Mouse (Mus musculus): ENCODE results near the gene 2010003K11Rik. TPM values are rescaled to one million over a fixed set of nuclear protein-coding genes. Genes with fewer than 3 reads are reported as not detected.

The 2010003K11Rik gene
- 1.2 and 1.3 TPM in 2 replicates for polyA plus RNA-seq (2015; fragmentation: Nextera tagmentation; extraction: Ambion mirVana)

- ATAC-seq (ENCODE audit: insufficient read depth, low FRiP score, low read depth) = no peak
- Histone ChIP-seq H3K27ac (no peak within 1 kb of the TSS; the same call in 1 of the 2 replicates), H3K4me2 (no peak within 1 kb of the TSS), H3K9me3 (no peaks in the 10 kb centered on the region), H3K36me3 (no peaks in the 10 kb centered on the region), H3K27me3 (replicated peaks) (no peaks in the 10 kb centered on the region), H3K9ac (no peak within 1 kb of the TSS), H3K4me1 (peaks cover 12% of the 10 kb centered on the region; the same call in 1 of the 2 replicates), H3K4me3 (replicated peaks) (no peak within 1 kb of the TSS)
- WGBS = 54% methylated on average over 16 of the region's 16 CpGs
Measured at GRCm38 (mm10) chr19:4498062-4498933, at the start of gene 2010003K11Rik. Gene 2010003K11Rik (minus strand): TSS chr19:4498583.

GRCm38 (mm10) chr19:4547801-4548200 is 49.4 kb upstream of the 2010003K11Rik start:
- Histone ChIP-seq H3K9ac (no peak overlapping the region), H3K36me3 (no peaks in the 10 kb centered on the region), H3K4me1 (no peaks in the 10 kb centered on the region), H3K4me3 (replicated peaks) (no peak overlapping the region), H3K4me2 (no peak overlapping the region), H3K27ac (no peak overlapping the region), H3K27me3 (replicated peaks) (no peaks in the 10 kb centered on the region), H3K9me3 (no peaks in the 10 kb centered on the region)
- WGBS = 81% methylated on average over 6 of the region's 6 CpGs
- no peak for ATAC-seq (ENCODE audit: insufficient read depth, low FRiP score, low read depth)

GRCm38 (mm10) chr19:4545841-4546240 is 47.5 kb upstream of the 2010003K11Rik start:
- ATAC-seq (ENCODE audit: insufficient read depth, low FRiP score, low read depth) = no peak
- Histone ChIP-seq H3K27ac (no peak overlapping the region), H3K4me3 (replicated peaks) (no peak overlapping the region), H3K4me1 (no peaks in the 10 kb centered on the region), H3K4me2 (no peak overlapping the region), H3K9me3 (no peaks in the 10 kb centered on the region), H3K27me3 (replicated peaks) (no peaks in the 10 kb centered on the region), H3K9ac (no peak overlapping the region), H3K36me3 (no peaks in the 10 kb centered on the region)
- 82% methylated on average over 6 of the region's 6 CpGs for WGBS

- H3K27ac ChIP-seq = no peak overlapping the region
- WGBS = 80% methylated on average over 4 of the region's 4 CpGs
- H3K27me3 ChIP-seq (replicated peaks) = no peaks in the 10 kb centered on the region
- H3K9ac ChIP-seq = no peak overlapping the region
- H3K4me2 ChIP-seq = no peak overlapping the region
- H3K4me3 ChIP-seq (replicated peaks) = no peak overlapping the region
- H3K4me1 ChIP-seq = no peaks in the 10 kb centered on the region
- no peak for ATAC-seq (ENCODE audit: insufficient read depth, low FRiP score, low read depth)
- H3K9me3 ChIP-seq = no peaks in the 10 kb centered on the region
- H3K36me3 ChIP-seq = no peaks in the 10 kb centered on the region
Measured at GRCm38 (mm10) chr19:4545091-4545490, 46.7 kb upstream of the 2010003K11Rik start.

GRCm38 (mm10) chr19:4542081-4542480 is 43.7 kb upstream of the 2010003K11Rik start:
- ATAC-seq (ENCODE audit: insufficient read depth, low FRiP score, low read depth) = no peak
- H3K27ac ChIP-seq = no peak overlapping the region
- no peak overlapping the region for H3K4me2 ChIP-seq
- no peak overlapping the region for H3K9ac ChIP-seq
- no peaks in the 10 kb centered on the region for H3K36me3 ChIP-seq
- no peaks in the 10 kb centered on the region for H3K4me1 ChIP-seq
- no peak overlapping the region for H3K4me3 ChIP-seq (replicated peaks)
- no peaks in the 10 kb centered on the region for H3K27me3 ChIP-seq (replicated peaks)
- H3K9me3 ChIP-seq = no peaks in the 10 kb centered on the region

- H3K4me2 ChIP-seq = no peak overlapping the region
- no peak overlapping the region for H3K9ac ChIP-seq
- ATAC-seq (ENCODE audit: insufficient read depth, low FRiP score, low read depth) = no peak
- H3K4me3 ChIP-seq (replicated peaks) = no peak overlapping the region
- H3K27me3 ChIP-seq (replicated peaks) = no peaks in the 10 kb centered on the region
- no peak overlapping the region for H3K27ac ChIP-seq
- H3K4me1 ChIP-seq = no peaks in the 10 kb centered on the region
- no peaks in the 10 kb centered on the region for H3K9me3 ChIP-seq
- 84% methylated on average over 3 of the region's 3 CpGs for WGBS
- H3K36me3 ChIP-seq = no peaks in the 10 kb centered on the region
Measured at GRCm38 (mm10) chr19:4540992-4541391, 42.6 kb upstream of the 2010003K11Rik start.

- no peak for ATAC-seq (ENCODE audit: insufficient read depth, low FRiP score, low read depth)
- H3K9me3 ChIP-seq = no peaks in the 10 kb centered on the region
- no peak overlapping the region for H3K4me3 ChIP-seq (replicated peaks)
- no peaks in the 10 kb centered on the region for H3K36me3 ChIP-seq
- H3K4me2 ChIP-seq = no peak overlapping the region
- no peak overlapping the region for H3K9ac ChIP-seq
- H3K27me3 ChIP-seq (replicated peaks) = no peaks in the 10 kb centered on the region
- no peak overlapping the region for H3K27ac ChIP-seq
- no peaks in the 10 kb centered on the region for H3K4me1 ChIP-seq
- WGBS = 84% methylated on average over 6 of the region's 6 CpGs
Measured at GRCm38 (mm10) chr19:4540263-4540662, 41.9 kb upstream of the 2010003K11Rik start.

- Histone ChIP-seq H3K9ac (no peak overlapping the region), H3K27me3 (replicated peaks) (no peaks in the 10 kb centered on the region), H3K4me2 (no peak overlapping the region), H3K27ac (no peak overlapping the region), H3K36me3 (no peaks in the 10 kb centered on the region), H3K4me3 (replicated peaks) (no peak overlapping the region), H3K9me3 (no peaks in the 10 kb centered on the region), H3K4me1 (no peaks in the 10 kb centered on the region)
- WGBS = 60% methylated on average over 3 of the region's 3 CpGs
- no peak for ATAC-seq (ENCODE audit: insufficient read depth, low FRiP score, low read depth)
Measured at GRCm38 (mm10) chr19:4536606-4537005, 38.2 kb upstream of the 2010003K11Rik start.

GRCm38 (mm10) chr19:4535922-4536321 is 37.5 kb upstream of the 2010003K11Rik start:
- Histone ChIP-seq H3K27ac (no peak overlapping the region), H3K4me2 (no peak overlapping the region), H3K27me3 (replicated peaks) (no peaks in the 10 kb centered on the region), H3K9me3 (no peaks in the 10 kb centered on the region), H3K4me1 (no peaks in the 10 kb centered on the region), H3K4me3 (replicated peaks) (no peak overlapping the region), H3K36me3 (no peaks in the 10 kb centered on the region), H3K9ac (no peak overlapping the region)
- ATAC-seq (ENCODE audit: insufficient read depth, low FRiP score, low read depth) = no peak

- H3K36me3 ChIP-seq = no peaks in the 10 kb centered on the region
- H3K4me1 ChIP-seq = no peaks in the 10 kb centered on the region
- H3K27me3 ChIP-seq (replicated peaks) = no peaks in the 10 kb centered on the region
- H3K4me3 ChIP-seq (replicated peaks) = no peak overlapping the region
- H3K4me2 ChIP-seq = no peak overlapping the region
- WGBS = 84% methylated on average over 2 of the region's 2 CpGs
- ATAC-seq (ENCODE audit: insufficient read depth, low FRiP score, low read depth) = no peak
- no peak overlapping the region for H3K27ac ChIP-seq
- H3K9me3 ChIP-seq = no peaks in the 10 kb centered on the region
- no peak overlapping the region for H3K9ac ChIP-seq
Measured at GRCm38 (mm10) chr19:4534646-4535045, 36.3 kb upstream of the 2010003K11Rik start.

GRCm38 (mm10) chr19:4521426-4522050 is 23.2 kb upstream of the 2010003K11Rik start:
- Histone ChIP-seq H3K27ac (no peak overlapping the region), H3K4me1 (no peaks in the 10 kb centered on the region), H3K27me3 (replicated peaks) (no peaks in the 10 kb centered on the region), H3K9ac (no peak overlapping the region), H3K36me3 (no peaks in the 10 kb centered on the region), H3K4me3 (replicated peaks) (no peak overlapping the region), H3K4me2 (no peak overlapping the region), H3K9me3 (no peaks in the 10 kb centered on the region)
- WGBS = 79% methylated on average over 3 of the region's 3 CpGs
- no peak for ATAC-seq (ENCODE audit: insufficient read depth, low FRiP score, low read depth)

- no peak for ATAC-seq (ENCODE audit: insufficient read depth, low FRiP score, low read depth)
- H3K9me3 ChIP-seq = no peaks in the 10 kb centered on the region
- H3K4me1 ChIP-seq = peaks cover 7% of the 10 kb centered on the region; the same call in 1 of the 2 replicates
- WGBS = 70% methylated on average over 1 of the region's 1 CpGs
- H3K27me3 ChIP-seq (replicated peaks) = no peaks in the 10 kb centered on the region
- no peak overlapping the region for H3K4me2 ChIP-seq
- no peaks in the 10 kb centered on the region for H3K36me3 ChIP-seq
- no peak overlapping the region for H3K27ac ChIP-seq
- no peak overlapping the region for H3K4me3 ChIP-seq (replicated peaks)
- H3K9ac ChIP-seq = no peak overlapping the region
Measured at GRCm38 (mm10) chr19:4517483-4517882, 19.1 kb upstream of the 2010003K11Rik start.
